Mouse (Mus musculus) liver, embryonic 14.5 days (tissue): ENCODE measurements at regions not wholly inside any gene's neighbourhood (a gene's known extent, or its start where the extent isn't known, plus 50 kb on each side); places are given as distances from the start of the nearest gene placed in this dataset.

Source experiments
- CTCF ChIP-seq: IDR thresholded peaks from 2 replicates; pipeline ENCODE4 v1.5.1; 2016; ENCODE audit warnings: antibody characterized with exemption, low read depth, control low read depth
- EP300 ChIP-seq: IDR thresholded peaks from 2 replicates; pipeline ENCODE4 v1.6.1; 2016; ENCODE audit warnings: antibody characterized with exemption, low read depth

DNA sequence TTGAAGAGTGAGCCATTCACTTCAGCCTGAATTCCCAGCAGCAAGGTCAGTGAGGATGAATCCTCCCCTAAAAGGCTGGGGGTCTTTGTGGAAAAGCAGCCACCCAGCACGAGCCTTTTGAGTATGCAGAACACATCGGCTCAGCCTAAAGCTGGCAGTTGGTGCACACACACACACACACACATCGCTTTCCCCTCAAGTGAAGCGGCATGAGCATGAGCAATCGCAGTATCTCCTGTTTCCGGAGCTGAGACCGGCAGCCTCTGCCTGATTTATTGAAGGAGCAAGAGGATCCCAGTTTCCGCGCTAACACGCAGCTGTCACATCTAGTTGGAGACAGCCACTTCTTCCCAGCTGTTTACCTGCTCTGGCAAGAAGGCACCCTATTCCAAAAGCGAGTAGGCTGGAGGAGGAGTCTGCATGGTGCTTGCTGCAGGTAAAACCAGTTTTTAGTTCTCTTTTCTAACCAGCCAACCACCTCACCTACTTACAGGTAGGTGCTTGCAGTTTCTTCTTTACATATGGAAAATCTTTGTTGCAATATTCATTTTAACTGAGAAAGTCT, 962.9 kb downstream of the Fam181b start:
- TF ChIP-seq CTCF (no peak), EP300 (no peak)
